Mouse (Mus musculus) midbrain, embryonic 11.5 days (tissue): ENCODE results near the gene Lsm14b. TPM values are rescaled to one million over a fixed set of nuclear protein-coding genes. Genes with fewer than 3 reads are reported as not detected.
A peak's percentile ranks its signal among the peaks of the same experiment; 100 is the strongest.

Experiments used
- ATAC-seq: fragments of 200-750 bp; cut with Nextera tagmentation; 2 replicates; pipeline ENCODE4 v1.8.0; 2017; ENCODE audit warnings: moderate TSS enrichment, moderate library complexity; ENCODE audit not compliant: low FRiP score
- DNase-seq: peaks from one replicate; pipeline ENCODE4 v3.0.0; 2015; ENCODE audit warnings: low spot score; ENCODE audit errors: missing footprints
- H3K27ac ChIP-seq: fragments of 300-500 bp; sonication (generic); 2 replicates; pipeline ENCODE4 v1.5.1; 2014; ENCODE audit warnings: low read depth, low read length
- H3K27me3 ChIP-seq: fragments of 300-500 bp; sonication (generic); 2 replicates; pipeline ENCODE4 v1.6.1; 2014; ENCODE audit warnings: mild to moderate bottlenecking, low read length, moderate library complexity, mixed read lengths; ENCODE audit not compliant: control insufficient read depth, insufficient read depth
- H3K36me3 ChIP-seq: fragments of 300-500 bp; sonication (generic); 2 replicates; pipeline ENCODE4 v1.6.1; 2014; ENCODE audit warnings: mild to moderate bottlenecking, low read length, moderate library complexity, mixed read lengths; ENCODE audit not compliant: control insufficient read depth, insufficient read depth
- H3K4me1 ChIP-seq: fragments of 300-500 bp; sonication (generic); 2 replicates; pipeline ENCODE4 v1.6.1; 2014; ENCODE audit warnings: low read length; ENCODE audit not compliant: control insufficient read depth, insufficient read depth
- H3K4me2 ChIP-seq: fragments of 300-500 bp; sonication (generic); 2 replicates; pipeline ENCODE4 v1.6.1; 2014; ENCODE audit warnings: mild to moderate bottlenecking, moderate library complexity
- H3K4me3 ChIP-seq: fragments of 300-500 bp; sonication (generic); 2 replicates; pipeline ENCODE4 v1.5.1; 2014; ENCODE audit warnings: low read depth, low read length
- H3K9ac ChIP-seq: fragments of 300-500 bp; sonication (generic); 2 replicates; pipeline ENCODE4 v1.6.1; 2014; ENCODE audit warnings: low read length
- H3K9me3 ChIP-seq: fragments of 300-500 bp; sonication (generic); 2 replicates; pipeline ENCODE4 v1.6.1; 2016; ENCODE audit warnings: low read length; ENCODE audit not compliant: control insufficient read depth
- WGBS: fragments of 180-500 bp; shearing (Covaris S2); extraction: QIAGEN DNeasy Blood & Tissue Kit; methylation state at CpG from one replicate; pipeline ENCODE4 v1.1.7; 2014; 5-methylcytosine and 5-hydroxymethylcytosine counted together
- polyA plus RNA-seq: library from polyadenylated mRNA; unstranded; fragments of >200 nt; fragmentation: Nextera tagmentation; extraction: Ambion mirVana; gene quantifications from 2 replicates; pipeline ENCODE4 v1.2.1, GENCODE M21; 2014

Lsm14b gene
- polyA plus RNA-seq: 11.1 and 14.5 TPM in 2 replicates

- H3K4me2 ChIP-seq: peak within 1 kb of the TSS; percentile 83
- H3K9ac ChIP-seq: peak within 1 kb of the TSS; percentile 97
- H3K27me3 ChIP-seq: peaks cover 2% of the 10 kb centered on the region; the same call in 1 of the 2 replicates
- H3K4me3 ChIP-seq: peak within 1 kb of the TSS; percentile 100
- WGBS: under 1% methylated on average over 70 of the region's 80 CpGs
- DNase-seq: peak; percentile 100
- no peaks in the 10 kb centered on the region for H3K9me3 ChIP-seq
- peaks cover 22% of the 10 kb centered on the region for H3K4me1 ChIP-seq
- peaks cover 18% of the 10 kb centered on the region for H3K36me3 ChIP-seq
- peak within 1 kb of the TSS; percentile 91 for H3K27ac ChIP-seq
- peak; percentile 96 for ATAC-seq
Observed at GRCm38 (mm10) chr2:180024401-180025098, at the start of gene Lsm14b. Gene Lsm14b, plus strand, starts transcription at chr2:180024987.

DNA sequence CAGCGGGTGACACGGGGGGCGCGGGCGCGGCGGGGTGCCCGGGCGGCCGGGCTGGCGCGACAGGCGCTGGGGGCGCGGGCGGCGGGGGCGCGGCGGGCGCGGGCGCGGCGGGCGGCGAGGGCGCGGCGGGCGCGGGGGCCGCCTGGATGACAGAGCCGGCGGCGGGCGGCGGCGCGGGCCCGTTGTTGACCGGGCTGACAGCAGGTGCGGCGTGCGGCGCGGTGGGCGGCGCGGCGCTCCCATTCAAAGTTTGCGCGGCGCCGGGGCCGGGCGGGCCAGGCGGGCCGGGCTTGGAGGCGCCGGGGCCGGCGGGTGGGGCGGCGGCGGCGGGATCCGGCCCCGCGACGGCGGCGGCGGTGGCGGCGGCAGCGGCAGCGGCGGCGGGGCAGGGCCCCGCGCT lies 48.9 kb upstream of the Lsm14b start:
- Histone ChIP-seq H3K4me1 (peaks cover 31% of the 10 kb centered on the region), H3K9me3 (no peaks in the 10 kb centered on the region), H3K27me3 (0 out of 2 replicates have a peak, but pooled peaks cover 3% of the 10 kb centered on the region), H3K27ac (no peak overlapping the region), H3K36me3 (no peaks in the 10 kb centered on the region), H3K9ac (peak overlapping the region; percentile 91), H3K4me3 (peak overlapping the region; percentile 90), H3K4me2 (peak overlapping the region; percentile 100)
- DNase-seq: no peak
- WGBS: 0% methylated on average over 15 of the region's 82 CpGs
- no peak for ATAC-seq

DNA sequence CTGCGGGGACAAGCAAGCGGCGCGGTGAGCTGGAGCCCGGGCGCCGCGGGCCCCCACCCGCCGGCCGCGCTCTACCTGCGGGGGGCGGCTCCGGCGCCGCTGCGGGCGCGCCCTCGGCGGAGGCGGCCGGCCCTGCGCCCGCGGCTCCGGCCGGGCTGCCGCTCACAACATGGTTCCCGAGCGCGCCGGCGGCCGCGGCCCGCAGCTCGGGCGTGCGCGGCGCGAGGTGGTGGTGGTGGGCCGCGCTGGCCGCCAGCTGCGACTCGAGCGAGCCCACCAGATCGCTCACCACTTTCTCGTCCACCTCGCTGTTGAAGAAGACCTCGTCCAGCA lies 48.5 kb upstream of the Lsm14b start:
- H3K36me3 ChIP-seq: no peaks in the 10 kb centered on the region
- no peaks in the 10 kb centered on the region for H3K9me3 ChIP-seq
- no peak for DNase-seq
- no peak for ATAC-seq
- H3K27ac ChIP-seq: peak overlapping the region; percentile 92
- H3K4me2 ChIP-seq: peak overlapping the region; percentile 100
- under 1% methylated on average over 35 of the region's 54 CpGs for WGBS
- H3K27me3 ChIP-seq: 0 out of 2 replicates have a peak, but pooled peaks cover 3% of the 10 kb centered on the region
- peak overlapping the region; percentile 91 for H3K9ac ChIP-seq
- H3K4me1 ChIP-seq: peaks cover 31% of the 10 kb centered on the region
- H3K4me3 ChIP-seq: peak overlapping the region; percentile 90

DNA sequence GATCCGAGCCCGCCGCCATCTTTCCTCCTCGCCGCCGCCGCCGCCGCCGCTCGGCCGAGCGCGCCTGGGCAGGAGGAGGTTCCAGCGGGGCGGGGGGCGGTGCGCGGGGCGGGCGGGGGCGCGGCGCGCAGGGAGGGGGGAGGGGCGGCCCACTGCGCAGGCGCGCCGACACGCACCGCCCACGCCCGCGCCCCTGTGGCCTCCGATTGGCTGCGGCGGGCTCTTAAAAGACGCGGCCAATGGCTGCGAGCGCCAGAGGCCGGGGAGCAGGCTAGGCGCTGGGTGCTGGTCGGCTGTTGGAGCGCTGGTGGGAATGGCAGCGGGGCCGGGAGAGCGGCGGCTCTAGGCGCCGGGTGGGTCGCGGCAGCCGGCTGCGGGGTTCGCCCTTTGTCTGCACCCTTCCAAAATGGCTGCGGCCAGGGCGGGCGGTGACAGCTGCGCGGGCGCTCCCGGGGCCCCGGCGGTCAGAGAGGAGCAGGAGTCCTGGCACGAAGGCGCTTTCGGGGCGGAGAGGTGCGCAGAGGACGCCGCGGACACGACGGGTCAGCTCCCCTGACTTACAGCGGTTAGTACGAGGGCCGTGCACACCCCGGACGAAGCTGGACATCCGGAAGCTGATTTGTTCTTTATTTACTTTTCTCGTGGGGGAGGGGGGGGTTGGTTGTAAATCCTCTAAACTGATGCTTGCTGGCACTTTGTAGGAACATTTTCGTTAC lies 48.0 kb upstream of the Lsm14b start, which contains the start of gene Taf4:
Gene Taf4, minus strand, starts transcription at position 19 of the 716 bp plus-strand sequence.
- DNase-seq: peak; percentile 99
- H3K36me3 ChIP-seq: no peaks in the 10 kb centered on the region
- peak within 1 kb of the TSS; percentile 91 for H3K9ac ChIP-seq
- no peaks in the 10 kb centered on the region for H3K9me3 ChIP-seq
- peak within 1 kb of the TSS; percentile 92 for H3K27ac ChIP-seq
- whole genome bisulfite sequencing: under 1% methylated on average over 65 of the region's 84 CpGs
- peak within 1 kb of the TSS; percentile 90 for H3K4me3 ChIP-seq
- H3K4me1 ChIP-seq: peaks cover 31% of the 10 kb centered on the region
- 0 out of 2 replicates have a peak, but pooled peaks cover 3% of the 10 kb centered on the region for H3K27me3 ChIP-seq
- H3K4me2 ChIP-seq: peak within 1 kb of the TSS; percentile 100
- ATAC-seq: peak; percentile 96

DNA sequence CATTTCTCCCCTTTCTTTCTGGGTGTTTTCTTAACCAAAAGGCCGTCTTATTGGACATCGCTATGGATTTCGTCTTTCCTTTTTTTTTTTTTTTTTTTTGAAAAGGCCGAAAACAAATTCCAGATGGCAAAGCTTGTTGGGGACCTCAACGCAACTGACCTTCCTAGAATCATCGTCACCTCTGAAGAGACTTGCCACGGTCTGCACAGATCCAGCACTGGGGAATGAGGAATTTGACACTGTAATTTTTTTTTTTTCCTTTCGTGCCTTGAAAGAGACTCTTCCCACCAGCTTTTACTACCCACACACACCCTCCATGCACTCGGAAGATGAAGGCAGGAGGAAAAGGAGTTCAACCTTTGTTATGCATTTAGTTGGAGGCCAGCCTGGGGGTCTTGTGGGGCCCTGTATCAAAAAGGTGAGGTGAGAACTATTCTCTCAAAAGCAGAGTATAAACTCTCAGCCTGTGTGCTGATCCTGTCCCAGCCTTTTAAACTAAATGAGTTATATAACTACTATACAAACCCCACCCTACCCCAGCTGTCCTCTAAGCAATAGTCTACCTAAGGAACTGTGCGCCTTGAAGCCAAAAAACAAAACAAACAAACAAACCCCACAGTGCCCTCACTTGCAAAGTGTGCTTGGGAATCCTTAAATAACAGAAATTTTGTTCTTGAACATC lies 47.3 kb upstream of the Lsm14b start:
- Histone ChIP-seq H3K36me3 (no peaks in the 10 kb centered on the region), H3K9me3 (no peaks in the 10 kb centered on the region), H3K4me1 (peaks cover 28% of the 10 kb centered on the region), H3K27ac (peak overlapping the region; percentile 92), H3K4me2 (peak overlapping the region; percentile 58), H3K9ac (peak overlapping the region; percentile 91), H3K4me3 (peak overlapping the region; percentile 90), H3K27me3 (0 out of 2 replicates have a peak, but pooled peaks cover 3% of the 10 kb centered on the region)
- ATAC-seq: no peak
- 14% methylated on average over 10 of the region's 10 CpGs for WGBS
- peak; percentile 88 for DNase-seq

- no peak for ATAC-seq
- Histone ChIP-seq H3K9me3 (no peaks in the 10 kb centered on the region), H3K36me3 (no peaks in the 10 kb centered on the region), H3K27ac (no peak overlapping the region), H3K27me3 (0 out of 2 replicates have a peak, but pooled peaks cover 3% of the 10 kb centered on the region), H3K4me2 (no peak overlapping the region), H3K4me1 (peaks cover 23% of the 10 kb centered on the region), H3K9ac (no peak overlapping the region), H3K4me3 (no peak overlapping the region)
- DNase-seq: no peak
- 69% methylated on average over 3 of the region's 3 CpGs for WGBS
Observed at GRCm38 (mm10) chr2:179978250-179978649, 46.5 kb upstream of the Lsm14b start.

DNA sequence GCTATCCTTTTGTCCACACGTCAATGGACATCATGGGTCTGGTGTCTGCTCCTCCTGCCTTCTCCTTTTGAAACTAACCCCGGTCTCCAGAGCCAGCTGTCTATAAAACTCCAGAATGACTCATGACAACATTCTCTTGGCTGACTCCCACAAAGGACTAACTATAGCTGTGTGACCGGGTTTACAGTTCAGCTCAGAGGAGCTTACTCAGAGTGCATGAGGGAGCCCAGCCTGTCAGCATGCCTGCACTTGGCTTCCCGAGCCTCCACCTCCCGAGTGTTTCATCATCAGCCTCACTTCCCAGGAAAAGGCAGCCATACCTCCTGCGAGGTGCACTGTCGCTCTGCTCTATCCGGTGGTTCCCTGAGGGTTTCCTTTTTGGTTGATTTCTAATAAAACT lies 45.0 kb upstream of the Lsm14b start:
- Histone ChIP-seq H3K36me3 (no peaks in the 10 kb centered on the region), H3K4me3 (no peak overlapping the region), H3K9ac (no peak overlapping the region), H3K4me2 (no peak overlapping the region), H3K4me1 (peaks cover 8% of the 10 kb centered on the region), H3K27me3 (0 out of 2 replicates have a peak, but pooled peaks cover 3% of the 10 kb centered on the region), H3K27ac (no peak overlapping the region), H3K9me3 (no peaks in the 10 kb centered on the region)
- 74% methylated on average over 8 of the region's 8 CpGs for WGBS
- DNase-seq (peak; percentile 72), ATAC-seq (no peak)

- ATAC-seq (no peak), DNase-seq (peak; percentile 75)
- no peaks in the 10 kb centered on the region for H3K9me3 ChIP-seq
- 53% methylated on average over 4 of the region's 4 CpGs for WGBS
- no peak overlapping the region for H3K27ac ChIP-seq
- H3K4me1 ChIP-seq: peaks cover 4% of the 10 kb centered on the region; the same call in 1 of the 2 replicates
- no peaks in the 10 kb centered on the region for H3K36me3 ChIP-seq
- H3K4me3 ChIP-seq: no peak overlapping the region
- H3K27me3 ChIP-seq: 0 out of 2 replicates have a peak, but pooled peaks cover 3% of the 10 kb centered on the region
- no peak overlapping the region for H3K9ac ChIP-seq
- no peak overlapping the region for H3K4me2 ChIP-seq
Observed at GRCm38 (mm10) chr2:179980616-179981015, 44.2 kb upstream of the Lsm14b start.
